Mouse (Mus musculus): ENCODE measurements around the gene Klhdc9. TPM values are rescaled to one million over a fixed set of nuclear protein-coding genes. Genes with fewer than 3 reads are reported as not detected.
"Not testable (repeated sequence)": the region's sequence is repeated elsewhere in the genome, so short reads cannot be mapped to it uniquely, and the experiment has no call there.

Gene Klhdc9
- total RNA-seq, 2 experiments from 2014 or later, result 0.20 to 0.80 TPM

- ATAC-seq (replicated peaks; ENCODE audit: low FRiP score, low TSS enrichment, poor library complexity, severe bottlenecking), result peak; percentile 66
Observed at GRCm38 (mm10) chr1:171361106-171362103, 807 bp upstream of the Klhdc9 start.

GRCm38 (mm10) chr1:171360253-171360652, 345 bp downstream of the Klhdc9 start:
- ATAC-seq (replicated peaks; ENCODE audit: low FRiP score, low TSS enrichment, poor library complexity, severe bottlenecking), result peak; percentile 16

- peak; percentile 37; the same call in 1 of the 2 replicates for ATAC-seq (replicated peaks; ENCODE audit: low FRiP score, low TSS enrichment, poor library complexity, severe bottlenecking)
Observed at GRCm38 (mm10) chr1:171358421-171358820, 2.2 kb downstream of the Klhdc9 start.

DNA sequence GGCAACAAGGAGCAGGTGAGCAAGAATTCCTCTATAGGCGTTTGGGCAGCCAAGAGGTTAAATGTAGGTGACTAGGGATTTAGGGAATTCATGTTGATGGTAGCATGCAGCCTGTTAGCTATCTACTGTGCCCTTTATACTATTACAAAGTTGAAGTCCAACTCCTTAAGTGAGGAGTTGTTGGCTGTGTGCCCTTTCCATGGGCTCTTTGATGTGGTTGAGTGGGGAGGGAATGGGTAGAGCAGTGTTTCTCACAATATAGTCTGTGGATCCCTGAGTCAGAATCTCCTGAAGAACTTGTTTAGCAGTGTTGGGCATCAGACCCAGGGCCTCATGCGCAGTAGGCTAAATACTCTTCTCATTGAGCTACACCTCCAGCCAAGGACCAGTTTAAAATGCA, 3.8 kb downstream of the Klhdc9 start:
- ATAC-seq (replicated peaks; ENCODE audit: low FRiP score, low TSS enrichment, poor library complexity, severe bottlenecking), result no peak

DNA sequence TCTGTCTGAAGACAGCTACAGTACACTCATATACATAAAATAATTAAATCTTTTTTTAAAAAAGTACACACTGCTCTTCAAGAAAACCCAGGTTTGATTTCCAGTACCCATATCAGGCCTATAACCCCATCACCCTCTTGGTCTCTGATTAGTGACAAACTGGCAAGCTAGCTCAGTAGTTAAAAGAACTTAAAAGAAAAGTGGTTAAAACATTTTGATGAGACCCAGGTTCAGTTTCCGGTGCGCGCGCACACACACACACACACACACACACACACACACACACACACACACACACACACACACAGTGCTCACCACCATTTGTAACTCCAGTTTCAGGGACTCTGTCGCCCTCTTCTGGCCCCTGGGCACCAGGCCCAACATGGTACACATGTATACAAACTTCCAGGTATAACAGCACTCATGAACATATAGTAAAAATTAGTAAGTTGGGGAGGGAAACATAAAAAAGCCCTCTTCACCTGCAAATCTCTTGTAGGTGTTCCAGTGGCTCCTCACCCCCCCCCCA, 4.7 kb downstream of the Klhdc9 start:
- ATAC-seq (replicated peaks; ENCODE audit: low FRiP score, low TSS enrichment, poor library complexity, severe bottlenecking), result no peak

DNA sequence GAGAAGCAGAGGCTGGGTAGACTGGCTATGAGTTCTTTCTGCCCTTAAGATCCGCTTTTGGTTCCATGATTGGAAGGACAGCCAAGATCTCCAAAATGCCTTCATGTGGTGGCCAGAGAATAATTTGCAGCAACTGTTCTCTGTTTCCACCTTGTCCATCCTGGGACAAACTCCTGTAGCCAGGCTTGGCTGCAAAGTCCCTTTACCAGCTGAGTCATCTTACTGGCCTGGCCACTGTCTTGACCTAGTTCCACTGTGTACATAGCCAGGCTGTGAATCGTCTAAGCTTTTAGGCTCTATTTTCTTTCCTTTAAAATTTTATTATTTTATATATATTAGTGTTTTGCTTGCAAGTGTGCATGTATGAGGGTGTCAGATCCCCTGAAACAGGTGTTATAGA, 11.4 kb downstream of the Klhdc9 start:
- ATAC-seq (replicated peaks; ENCODE audit: low FRiP score, low TSS enrichment, poor library complexity, severe bottlenecking), result no peak

GRCm38 (mm10) chr1:171348665-171349064, 11.9 kb downstream of the Klhdc9 start:
- ATAC-seq (replicated peaks; ENCODE audit: low FRiP score, low TSS enrichment, poor library complexity, severe bottlenecking), result no peak

DNA sequence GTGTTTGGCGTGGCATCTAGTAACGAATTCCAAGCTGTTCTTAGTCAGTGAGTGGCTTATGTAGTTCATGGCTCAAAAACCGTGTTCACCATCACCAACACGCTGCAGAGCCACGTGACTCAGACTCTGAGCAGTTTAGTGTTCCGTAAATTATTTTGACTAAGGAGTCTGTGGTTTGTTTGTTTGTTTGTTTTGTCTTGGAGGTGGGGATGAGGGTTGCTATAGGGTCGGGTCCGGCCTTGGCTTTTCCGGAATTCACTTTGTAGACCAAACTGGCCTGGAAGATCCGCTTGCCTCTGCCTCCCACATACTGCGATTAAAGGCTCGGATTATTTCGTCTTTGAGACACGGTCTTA, 14.5 kb downstream of the Klhdc9 start:
- peak; percentile 14; the same call in 1 of the 2 replicates for ATAC-seq (replicated peaks; ENCODE audit: low FRiP score, low TSS enrichment, poor library complexity, severe bottlenecking)

- peak; percentile 97 for ATAC-seq (replicated peaks; ENCODE audit: low FRiP score, low TSS enrichment, poor library complexity, severe bottlenecking)
Observed at GRCm38 (mm10) chr1:171345225-171346094, 15.1 kb downstream of the Klhdc9 start, which contains the start of the genes Nit1 and Pfdn2. Gene Nit1 (minus strand): TSS chr1:171345646. Gene Pfdn2 (plus strand): TSS chr1:171345670.

GRCm38 (mm10) chr1:171344715-171345114, 15.9 kb downstream of the Klhdc9 start:
- ATAC-seq (replicated peaks; ENCODE audit: low FRiP score, low TSS enrichment, poor library complexity, severe bottlenecking), result no peak

GRCm38 (mm10) chr1:171343922-171344677, 16.5 kb downstream of the Klhdc9 start:
- no peak for ATAC-seq (replicated peaks; ENCODE audit: low FRiP score, low TSS enrichment, poor library complexity, severe bottlenecking)

DNA sequence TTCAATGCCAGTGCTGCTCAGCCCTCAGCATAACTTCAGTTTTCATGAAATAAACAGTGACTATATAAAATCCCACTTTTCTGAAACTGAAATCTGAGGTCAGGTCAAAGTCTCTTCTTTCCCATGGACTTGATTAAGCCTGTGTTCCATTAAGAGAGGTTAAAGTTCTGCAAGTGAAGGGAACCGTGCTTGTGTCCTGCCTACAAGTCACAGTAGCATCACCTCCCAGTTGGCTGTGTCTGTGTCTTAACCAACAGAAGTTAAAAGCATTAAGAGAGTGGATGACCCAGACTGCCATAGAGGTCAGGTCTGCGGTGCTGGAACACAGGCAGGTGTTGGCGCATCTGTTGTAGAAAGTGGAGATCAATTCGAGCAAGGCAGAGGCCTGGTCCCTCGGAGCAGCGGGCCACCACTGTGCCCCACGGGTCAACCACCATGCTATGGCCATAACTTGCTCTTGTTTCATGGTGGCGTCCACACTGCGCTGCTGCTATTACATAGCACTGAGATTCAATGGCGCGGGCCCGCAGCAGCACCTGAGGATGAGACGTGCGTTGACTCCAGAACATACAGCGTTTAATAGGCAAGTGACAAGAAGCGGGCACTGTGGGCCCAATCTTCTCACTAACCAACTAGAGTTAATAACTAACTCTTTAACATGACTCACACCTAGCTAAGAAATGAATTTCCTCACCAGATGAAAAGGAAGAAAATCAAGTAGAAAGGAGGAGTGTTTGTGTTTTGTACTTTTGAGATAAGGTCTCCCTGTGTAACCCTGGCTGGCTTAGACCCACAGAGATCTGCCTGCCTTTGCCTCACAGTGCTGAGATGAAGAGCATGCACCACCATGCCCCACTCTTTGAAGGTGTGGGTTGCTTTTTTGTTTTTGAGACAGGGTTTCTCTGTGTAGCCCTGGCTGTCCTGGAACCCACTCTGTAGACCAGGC, 18.1 kb downstream of the Klhdc9 start:
- no peak for ATAC-seq (replicated peaks; ENCODE audit: low FRiP score, low TSS enrichment, poor library complexity, severe bottlenecking)

DNA sequence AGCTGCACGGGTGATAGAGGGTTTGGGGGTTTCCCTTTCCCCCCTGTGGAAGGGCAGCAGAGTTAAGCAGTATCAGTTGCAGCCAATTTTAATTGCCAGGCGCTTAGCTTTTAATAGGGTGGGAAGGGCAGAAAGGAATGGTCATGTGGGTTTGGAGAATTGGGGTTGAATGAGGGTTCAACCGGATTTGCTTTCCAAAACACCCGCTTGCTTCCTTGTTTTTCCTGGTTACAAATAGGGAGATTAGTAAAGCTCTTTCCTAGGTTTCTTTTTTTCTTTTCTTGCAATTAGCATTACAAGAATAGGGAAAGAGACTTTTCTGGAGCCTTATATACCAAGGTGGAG, 30.4 kb downstream of the Klhdc9 start:
- ATAC-seq (replicated peaks; ENCODE audit: low FRiP score, low TSS enrichment, poor library complexity, severe bottlenecking), result peak; percentile 34

- peak; percentile 11; the same call in 1 of the 2 replicates for ATAC-seq (replicated peaks; ENCODE audit: low FRiP score, low TSS enrichment, poor library complexity, severe bottlenecking)
Observed at GRCm38 (mm10) chr1:171329433-171330215, 31.0 kb downstream of the Klhdc9 start.

GRCm38 (mm10) chr1:171328839-171329432, 31.7 kb downstream of the Klhdc9 start, which contains the start of gene Dedd:
Gene Dedd (plus strand): TSS chr1:171329145.
- ATAC-seq (replicated peaks; ENCODE audit: low FRiP score, low TSS enrichment, poor library complexity, severe bottlenecking), result peak; percentile 92

DNA sequence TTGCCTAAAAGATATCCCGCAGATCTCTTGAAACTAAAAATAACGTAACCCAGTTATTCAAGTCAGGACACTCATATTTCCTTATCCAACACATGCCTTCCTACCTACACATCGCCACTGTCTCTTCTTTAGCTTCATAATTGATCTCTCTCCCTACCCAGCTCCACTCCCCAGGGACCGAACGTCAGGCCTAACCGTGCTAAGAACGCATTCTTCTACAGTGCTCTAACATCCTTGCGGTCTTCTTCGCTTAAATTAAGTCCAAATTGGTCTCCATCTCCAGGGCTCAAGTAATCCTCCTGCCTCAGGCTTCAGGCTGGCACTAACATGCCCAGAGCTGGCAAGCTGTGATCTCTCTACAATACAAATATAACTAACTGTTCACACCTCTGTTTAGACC, 32.4 kb downstream of the Klhdc9 start:
- no peak for ATAC-seq (replicated peaks; ENCODE audit: low FRiP score, low TSS enrichment, poor library complexity, severe bottlenecking)

DNA sequence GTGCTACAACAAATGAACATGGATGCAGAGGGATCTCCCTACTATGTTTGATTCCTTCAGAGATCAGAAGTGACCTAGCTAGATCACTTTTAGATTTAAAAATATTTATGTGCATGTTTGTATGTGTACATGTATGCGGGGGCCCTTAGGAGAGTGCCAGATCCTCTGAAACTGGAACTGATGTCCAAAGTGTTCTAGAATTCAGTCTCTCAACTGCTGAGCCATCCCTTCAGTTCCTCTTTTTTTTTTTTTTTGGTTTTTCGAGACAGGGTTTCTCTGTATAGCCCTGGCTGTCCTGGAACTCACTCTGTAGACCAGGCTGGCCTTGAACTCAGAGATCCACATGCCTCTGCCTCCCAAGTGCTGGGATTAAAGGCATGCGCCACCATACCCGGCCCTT, 34.0 kb downstream of the Klhdc9 start:
- ATAC-seq (replicated peaks; ENCODE audit: low FRiP score, low TSS enrichment, poor library complexity, severe bottlenecking), result not testable (repeated sequence)

Data from megakaryocyte-erythroid progenitor cell, adult 5-6 weeks (primary cell).